Mouse (Mus musculus) thymus, adult 2 months (tissue): ENCODE data around the gene Dtx3.

Source experiments
- CTCF ChIP-seq: fragments of 200-500 bp; IDR thresholded peaks from 2 replicates; pipeline ENCODE4 v1.5.1; 2012; ENCODE audit warnings: mild to moderate bottlenecking, control low read depth, low read length, moderate library complexity, borderline replicate concordance; ENCODE audit not compliant: control insufficient read depth, poor library complexity, insufficient read depth; ENCODE audit errors: extremely low read depth
- POLR2A ChIP-seq: fragments of 200-500 bp; IDR thresholded peaks from 2 replicates; pipeline ENCODE4 v1.6.1; 2012; ENCODE audit warnings: mild to moderate bottlenecking, low read length, control low read depth, moderate library complexity; ENCODE audit not compliant: control insufficient read depth, poor library complexity, insufficient read depth; ENCODE audit errors: extremely low read depth

DNA sequence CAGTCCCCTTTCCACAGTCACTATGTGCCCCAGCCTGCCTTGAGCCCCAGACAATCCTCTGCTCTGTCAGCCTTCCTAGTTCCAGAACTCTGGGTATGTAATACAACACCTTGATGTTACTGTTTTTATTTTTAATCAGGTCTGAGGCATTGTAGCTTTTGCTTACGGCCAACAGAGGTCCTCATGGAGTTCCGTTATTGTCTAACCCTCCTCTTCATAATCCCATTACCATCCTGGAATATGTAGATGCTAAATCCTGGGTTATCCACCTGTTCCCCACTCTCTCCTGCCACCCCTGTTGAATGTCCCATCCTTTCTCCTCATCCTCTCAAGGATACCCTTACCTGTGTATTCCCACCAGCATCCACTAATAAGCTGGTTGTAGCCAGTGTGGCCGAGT is 19.3 kb downstream of the Dtx3 start:
- TF ChIP-seq POLR2A (no peak), CTCF (no peak)
